Mouse (Mus musculus) kidney, adult 2 months (tissue): ENCODE measurements around the gene Ipo5. TPM values are rescaled to one million over a fixed set of nuclear protein-coding genes. Genes with fewer than 3 reads are reported as not detected.

Experiments used
- DNase-seq: peaks from one replicate; pipeline ENCODE4 v3.0.0; 2021
- H3K27ac ChIP-seq: fragments of 200-500 bp; 2 replicates; pipeline ENCODE4 v1.5.1; 2012; ENCODE audit warnings: low read depth, low read length, control low read depth, inconsistent platforms; ENCODE audit not compliant: insufficient read depth
- H3K27me3 ChIP-seq: fragments of 200-500 bp; replicated peaks from 2 replicates; pipeline ENCODE4 v1.6.1; 2012; ENCODE audit warnings: mild to moderate bottlenecking, moderate library complexity, low read length, inconsistent platforms; ENCODE audit not compliant: control insufficient read depth, insufficient read depth
- H3K36me3 ChIP-seq: fragments of 200-500 bp; 2 replicates; pipeline ENCODE4 v1.6.1; 2012; ENCODE audit warnings: mild to moderate bottlenecking, moderate library complexity, low read length, inconsistent platforms; ENCODE audit not compliant: control insufficient read depth, insufficient read depth
- H3K4me1 ChIP-seq: fragments of 200-500 bp; 2 replicates; pipeline ENCODE4 v1.6.1; 2011; ENCODE audit warnings: low read length; ENCODE audit not compliant: control insufficient read depth, insufficient read depth
- H3K4me3 ChIP-seq: fragments of 200-500 bp; 2 replicates; pipeline ENCODE4 v1.5.1; 2011; ENCODE audit warnings: mild to moderate bottlenecking, low read depth, low read length, control low read depth; ENCODE audit not compliant: insufficient read depth
- CTCF ChIP-seq: fragments of 200-500 bp; conservative IDR thresholded peaks from 2 replicates; pipeline ENCODE4 v1.5.1; 2011; ENCODE audit warnings: low read depth, mild to moderate bottlenecking, control low read depth, low read length, moderate library complexity, mixed read lengths; ENCODE audit not compliant: insufficient read depth, insufficient read length
- POLR2A ChIP-seq: fragments of 200-500 bp; IDR thresholded peaks from one replicate; pipeline ENCODE4 v1.6.1; 2011; ENCODE audit warnings: low read depth, low read length, control low read depth
- WGBS: fragments of 180-500 bp; shearing (Covaris S2); methylation state at CpG from one replicate; pipeline ENCODE4 v1.1.7; 2018; 5-methylcytosine and 5-hydroxymethylcytosine counted together
- polyA plus RNA-seq: library from polyadenylated mRNA; depleted of rRNA; stranded (reverse); fragments of >200 nt; gene quantifications from 2 replicates; pipeline ENCODE4 v1.2.3, GENCODE M21; 2012

Ipo5 gene
- polyA plus RNA-seq, 1 experiment: 20.5 TPM

GRCm38 (mm10) chr14:120921805-120922204 lies 10.8 kb downstream of the Ipo5 start:
- no peak for TF ChIP-seq POLR2A
- no peak for TF ChIP-seq CTCF
- DNase-seq: no peak
- Histone ChIP-seq H3K27ac (no peak overlapping the region), H3K4me1 (no peaks in the 10 kb centered on the region), H3K36me3 (peaks cover 4% of the 10 kb centered on the region), H3K4me3 (no peak overlapping the region), H3K27me3 (no peaks in the 10 kb centered on the region)
- WGBS: 86% methylated on average over 4 of the region's 4 CpGs

GRCm38 (mm10) chr14:120924044-120924443 lies 13.0 kb downstream of the Ipo5 start:
- peaks cover 4% of the 10 kb centered on the region for H3K36me3 ChIP-seq
- no peak overlapping the region for H3K27ac ChIP-seq
- H3K27me3 ChIP-seq: no peaks in the 10 kb centered on the region
- DNase-seq: no peak
- H3K4me1 ChIP-seq: no peaks in the 10 kb centered on the region
- TF ChIP-seq CTCF: no peak
- no peak for TF ChIP-seq POLR2A
- WGBS: 94% methylated on average over 4 of the region's 4 CpGs
- no peak overlapping the region for H3K4me3 ChIP-seq

GRCm38 (mm10) chr14:120925731-120926585 lies 14.9 kb downstream of the Ipo5 start:
- H3K4me1 ChIP-seq: no peaks in the 10 kb centered on the region
- H3K27me3 ChIP-seq: no peaks in the 10 kb centered on the region
- H3K27ac ChIP-seq: no peak overlapping the region
- WGBS: 93% methylated on average over 14 of the region's 14 CpGs
- H3K4me3 ChIP-seq: no peak overlapping the region
- DNase-seq: no peak
- TF ChIP-seq CTCF: no peak
- no peak for TF ChIP-seq POLR2A
- H3K36me3 ChIP-seq: peaks cover 4% of the 10 kb centered on the region

GRCm38 (mm10) chr14:120931236-120931635 lies 20.2 kb downstream of the Ipo5 start:
- TF ChIP-seq POLR2A (no peak), CTCF (no peak)
- 83% methylated on average over 4 of the region's 4 CpGs for WGBS
- Histone ChIP-seq H3K4me3 (no peak overlapping the region), H3K36me3 (peaks cover 2% of the 10 kb centered on the region), H3K27me3 (no peaks in the 10 kb centered on the region), H3K4me1 (no peaks in the 10 kb centered on the region), H3K27ac (no peak overlapping the region)
- DNase-seq: no peak

- DNase-seq: no peak
- no peak for TF ChIP-seq CTCF
- TF ChIP-seq POLR2A: no peak
- no peak overlapping the region for H3K27ac ChIP-seq
- whole genome bisulfite sequencing: 89% methylated on average over 8 of the region's 8 CpGs
- no peaks in the 10 kb centered on the region for H3K4me1 ChIP-seq
- no peak overlapping the region for H3K4me3 ChIP-seq
- H3K27me3 ChIP-seq: no peaks in the 10 kb centered on the region
- peaks cover 4% of the 10 kb centered on the region; the same call in 1 of the 2 replicates for H3K36me3 ChIP-seq
These were observed 22.6 kb downstream of the Ipo5 start for GRCm38 (mm10) chr14:120933624-120934023.

GRCm38 (mm10) chr14:120937102-120937501 lies 26.1 kb downstream of the Ipo5 start:
- TF ChIP-seq CTCF (no peak), POLR2A (no peak)
- WGBS: 76% methylated on average over 1 of the region's 1 CpGs
- H3K27ac ChIP-seq: no peak overlapping the region
- no peak overlapping the region for H3K4me3 ChIP-seq
- no peak for DNase-seq
- no peaks in the 10 kb centered on the region for H3K4me1 ChIP-seq
- no peaks in the 10 kb centered on the region for H3K27me3 ChIP-seq
- H3K36me3 ChIP-seq: peaks cover 4% of the 10 kb centered on the region; the same call in 1 of the 2 replicates

- 60% methylated on average over 9 of the region's 9 CpGs for WGBS
These were observed 31.8 kb downstream of the Ipo5 start for GRCm38 (mm10) chr14:120942803-120943202.

More at GRCm38 (mm10) chr14:120942803-120943202, 31.8 kb downstream of the Ipo5 start:
- H3K4me3 ChIP-seq: no peak overlapping the region
- TF ChIP-seq POLR2A: no peak
- no peak for TF ChIP-seq CTCF
- no peak overlapping the region for H3K27ac ChIP-seq
- H3K27me3 ChIP-seq: no peaks in the 10 kb centered on the region
- H3K36me3 ChIP-seq: peaks cover 4% of the 10 kb centered on the region
- no peak for DNase-seq
- no peaks in the 10 kb centered on the region for H3K4me1 ChIP-seq
